Mouse (Mus musculus) kidney, adult 2 months (tissue): ENCODE data around the gene Scn9a. TPM values are rescaled to one million over a fixed set of nuclear protein-coding genes. Genes with fewer than 3 reads are reported as not detected.

ENCODE experiments used
- DNase-seq: peaks from one replicate; pipeline ENCODE4 v3.0.0; 2021
- H3K27ac ChIP-seq: fragments of 200-500 bp; 2 replicates; pipeline ENCODE4 v1.5.1; 2012; ENCODE audit warnings: low read depth, low read length, control low read depth, inconsistent platforms; ENCODE audit not compliant: insufficient read depth
- H3K27me3 ChIP-seq: fragments of 200-500 bp; replicated peaks from 2 replicates; pipeline ENCODE4 v1.6.1; 2012; ENCODE audit warnings: mild to moderate bottlenecking, moderate library complexity, low read length, inconsistent platforms; ENCODE audit not compliant: control insufficient read depth, insufficient read depth
- H3K36me3 ChIP-seq: fragments of 200-500 bp; 2 replicates; pipeline ENCODE4 v1.6.1; 2012; ENCODE audit warnings: mild to moderate bottlenecking, moderate library complexity, low read length, inconsistent platforms; ENCODE audit not compliant: control insufficient read depth, insufficient read depth
- H3K4me1 ChIP-seq: fragments of 200-500 bp; 2 replicates; pipeline ENCODE4 v1.6.1; 2011; ENCODE audit warnings: low read length; ENCODE audit not compliant: control insufficient read depth, insufficient read depth
- H3K4me3 ChIP-seq: fragments of 200-500 bp; 2 replicates; pipeline ENCODE4 v1.5.1; 2011; ENCODE audit warnings: mild to moderate bottlenecking, low read depth, low read length, control low read depth; ENCODE audit not compliant: insufficient read depth
- CTCF ChIP-seq: fragments of 200-500 bp; conservative IDR thresholded peaks from 2 replicates; pipeline ENCODE4 v1.5.1; 2011; ENCODE audit warnings: low read depth, mild to moderate bottlenecking, control low read depth, low read length, moderate library complexity, mixed read lengths; ENCODE audit not compliant: insufficient read depth, insufficient read length
- POLR2A ChIP-seq: fragments of 200-500 bp; IDR thresholded peaks from one replicate; pipeline ENCODE4 v1.6.1; 2011; ENCODE audit warnings: low read depth, low read length, control low read depth
- whole genome bisulfite sequencing: fragments of 180-500 bp; shearing (Covaris S2); methylation state at CpG from one replicate; pipeline ENCODE4 v1.1.7; 2018; 5-methylcytosine and 5-hydroxymethylcytosine counted together
- polyA plus RNA-seq: library from polyadenylated mRNA; depleted of rRNA; stranded (reverse); fragments of >200 nt; gene quantifications from 2 replicates; pipeline ENCODE4 v1.2.3, GENCODE M21; 2012; rRNA removed

The Scn9a gene
- 0.01 and 0.08 TPM in 2 replicates for polyA plus RNA-seq

- no peak within 1 kb of the TSS for H3K4me3 ChIP-seq
- H3K36me3 ChIP-seq, result no peaks in the 10 kb centered on the region
- DNase-seq, result no peak
- TF ChIP-seq CTCF, result no peak
- no peak for TF ChIP-seq POLR2A
- H3K27ac ChIP-seq, result no peak within 1 kb of the TSS
- no peaks in the 10 kb centered on the region for H3K4me1 ChIP-seq
- H3K27me3 ChIP-seq, result no peaks in the 10 kb centered on the region
- WGBS, result 4% methylated on average over 29 of the region's 29 CpGs
These were observed at the start of gene Scn9a for GRCm38 (mm10) chr2:66634580-66635359. Gene Scn9a (minus strand): TSS chr2:66634962.

- Histone ChIP-seq H3K36me3 (no peaks in the 10 kb centered on the region), H3K27me3 (no peaks in the 10 kb centered on the region), H3K27ac (no peak overlapping the region), H3K4me1 (no peaks in the 10 kb centered on the region), H3K4me3 (no peak overlapping the region)
- DNase-seq, result no peak
- TF ChIP-seq CTCF (no peak), POLR2A (no peak)
- 76% methylated on average over 1 of the region's 1 CpGs for WGBS
These were observed 27.2 kb upstream of the Scn9a start for GRCm38 (mm10) chr2:66661988-66662387.

- Histone ChIP-seq H3K36me3 (no peaks in the 10 kb centered on the region), H3K4me3 (no peak overlapping the region), H3K27me3 (no peaks in the 10 kb centered on the region), H3K27ac (no peak overlapping the region), H3K4me1 (no peaks in the 10 kb centered on the region)
- no peak for TF ChIP-seq POLR2A
- TF ChIP-seq CTCF, result no peak
- WGBS, result 91% methylated on average over 3 of the region's 3 CpGs
- no peak for DNase-seq
These were observed 21.7 kb upstream of the Scn9a start for GRCm38 (mm10) chr2:66656430-66656829.

DNA sequence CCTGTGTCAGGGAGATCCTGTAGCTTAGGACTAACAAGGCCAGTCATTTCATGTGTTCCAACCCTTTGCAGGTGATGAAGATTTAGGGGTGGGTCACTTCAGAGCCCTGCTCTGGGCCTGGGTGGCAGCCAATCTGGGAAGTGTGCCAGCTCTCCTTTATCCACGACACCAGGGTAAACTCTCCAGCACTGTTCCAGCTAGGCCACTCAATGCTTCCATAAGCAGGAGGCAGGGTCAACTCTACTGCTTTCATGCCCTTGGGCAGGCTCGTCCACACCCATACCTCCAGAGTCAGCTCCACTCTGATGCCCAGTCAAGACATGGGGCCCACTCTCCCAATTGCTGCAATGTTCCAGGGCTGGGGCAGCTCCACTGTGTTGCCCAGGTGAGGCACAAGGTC, 20.7 kb upstream of the Scn9a start:
- DNase-seq, result no peak

DNA sequence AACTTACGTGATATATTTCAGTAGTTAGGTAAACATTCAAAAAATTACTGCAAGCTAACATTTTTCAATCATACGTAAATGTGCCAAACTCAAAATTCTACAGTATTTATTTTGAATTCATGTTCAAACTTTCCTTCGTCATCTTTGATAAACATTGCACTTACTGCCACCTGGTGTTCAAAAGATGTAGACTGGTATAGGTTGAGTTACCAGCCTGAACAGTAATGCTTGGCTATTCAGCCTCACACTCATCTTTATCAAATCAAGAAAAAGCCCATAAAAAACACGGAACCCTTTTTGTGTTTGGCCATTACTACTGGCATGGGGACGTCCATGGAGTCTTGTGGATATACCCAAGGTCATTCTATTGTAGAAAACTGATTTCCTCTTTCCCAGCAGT, 9.6 kb upstream of the Scn9a start:
- 18% methylated on average over 5 of the region's 5 CpGs for WGBS
- no peak for TF ChIP-seq CTCF
- Histone ChIP-seq H3K4me3 (no peak overlapping the region), H3K4me1 (no peaks in the 10 kb centered on the region), H3K27me3 (no peaks in the 10 kb centered on the region), H3K27ac (no peak overlapping the region), H3K36me3 (no peaks in the 10 kb centered on the region)
- peak; percentile 53 for DNase-seq

More for the DNA sequence above, 20.7 kb upstream of the Scn9a start:
- Histone ChIP-seq H3K36me3 (no peaks in the 10 kb centered on the region), H3K27ac (no peak overlapping the region), H3K4me3 (no peak overlapping the region), H3K4me1 (no peaks in the 10 kb centered on the region), H3K27me3 (no peaks in the 10 kb centered on the region)
- 44% methylated on average over 2 of the region's 2 CpGs for WGBS
- no peak for TF ChIP-seq POLR2A
- TF ChIP-seq CTCF, result no peak

DNA sequence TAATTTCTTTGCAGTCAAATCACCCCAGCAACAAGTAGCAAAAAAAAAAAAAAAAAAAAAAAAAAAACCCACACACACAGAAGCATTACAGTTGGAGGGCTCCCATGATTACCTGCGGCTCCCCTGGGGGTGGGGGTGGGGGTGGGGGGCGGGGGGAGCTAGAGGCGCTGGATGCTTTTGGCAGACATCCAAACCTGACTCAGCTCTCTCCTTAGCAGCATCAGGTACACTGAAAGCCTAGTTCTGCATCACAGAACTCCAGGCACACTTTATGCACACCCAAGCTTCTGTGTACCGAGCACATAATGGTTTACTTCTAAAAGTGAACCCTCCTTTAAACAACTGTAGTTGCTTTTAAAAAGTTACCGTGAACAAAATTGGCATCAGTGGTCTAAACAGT, 2.0 kb downstream of the Scn9a start:
- H3K36me3 ChIP-seq, result no peaks in the 10 kb centered on the region
- no peaks in the 10 kb centered on the region for H3K27me3 ChIP-seq
- no peak for DNase-seq
- no peak overlapping the region for H3K27ac ChIP-seq
- WGBS, result 21% methylated on average over 5 of the region's 5 CpGs
- H3K4me3 ChIP-seq, result no peak overlapping the region
- TF ChIP-seq CTCF, result no peak
- no peak for TF ChIP-seq POLR2A
- no peaks in the 10 kb centered on the region for H3K4me1 ChIP-seq

- Histone ChIP-seq H3K4me1 (no peaks in the 10 kb centered on the region), H3K4me3 (no peak overlapping the region), H3K27ac (no peak overlapping the region), H3K36me3 (no peaks in the 10 kb centered on the region), H3K27me3 (no peaks in the 10 kb centered on the region)
- no peak for TF ChIP-seq POLR2A
- no peak for DNase-seq
- WGBS, result 63% methylated on average over 7 of the region's 7 CpGs
These were observed 23.7 kb downstream of the Scn9a start for GRCm38 (mm10) chr2:66611091-66611490.

DNA sequence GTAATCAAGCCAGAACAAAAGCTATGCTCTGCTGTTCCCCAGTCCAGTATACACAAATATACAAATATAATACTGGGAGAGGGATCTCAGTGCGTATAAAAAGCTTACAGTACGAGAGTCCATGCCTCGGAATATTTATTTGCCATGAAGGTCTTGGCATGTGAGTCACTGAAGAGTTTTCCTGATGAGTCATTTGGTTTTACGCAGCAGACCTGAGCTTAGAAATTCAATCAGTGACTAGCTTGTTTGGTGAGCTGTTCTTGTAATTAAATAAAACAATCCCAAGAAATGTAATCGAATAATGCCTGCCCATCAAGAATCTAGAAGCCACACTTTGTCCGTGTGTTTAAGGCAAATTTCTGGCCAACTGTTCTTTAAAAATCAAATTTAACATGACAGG, 37.4 kb downstream of the Scn9a start:
- no peak overlapping the region for H3K4me3 ChIP-seq
- no peak for TF ChIP-seq POLR2A
- TF ChIP-seq CTCF, result no peak

More for the DNA sequence above, 37.4 kb downstream of the Scn9a start:
- 57% methylated on average over 6 of the region's 6 CpGs for WGBS
- H3K27me3 ChIP-seq, result no peaks in the 10 kb centered on the region
- no peak overlapping the region for H3K27ac ChIP-seq
- DNase-seq, result no peak
- H3K4me1 ChIP-seq, result no peaks in the 10 kb centered on the region
- H3K36me3 ChIP-seq, result no peaks in the 10 kb centered on the region
